In the genomic region with DNA sequence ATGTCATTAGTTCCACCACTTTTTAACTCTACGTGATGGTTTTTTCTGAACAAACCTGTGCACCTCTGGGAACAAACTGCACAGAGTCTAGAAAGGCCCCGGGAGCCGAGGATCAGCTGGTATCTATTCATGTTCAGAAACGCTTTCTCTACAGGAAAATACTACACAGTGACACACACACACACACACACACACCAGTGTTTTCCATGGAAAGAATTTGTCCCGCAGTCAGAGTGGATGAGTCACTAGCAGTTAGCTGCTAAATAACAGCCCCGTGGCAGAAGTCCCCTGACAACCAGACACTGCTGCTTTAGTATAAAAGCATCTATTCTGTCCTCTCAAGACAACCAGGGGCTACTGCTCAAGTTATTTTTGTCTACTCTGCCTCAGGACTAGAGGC, we compare ENCODE assay signal across 9 mouse cellular contexts.
A peak's percentile ranks its signal among the peaks of the same experiment; 100 is the strongest.
DNase-seq lines count a peak whose midpoint lies in the region; ATAC-seq and TF ChIP-seq lines count a peak whose summit lies in the region.
"Had no signal": no experiment of that assay in that cellular context is flagged by ENCODE, and none has a peak within 500 bp of the region (broad histone marks: within the 10 kb centered on the region; RNA-seq: fewer than 3 reads in every experiment).

No protein-coding gene starts in this region.

- in situ Hi-C loops in Patski (cut with MboI; ENCODE audit: low pct_unique_long_range_greater_than_20kb): no loop called here

- TF ChIP-seq CTCF in liver, postnatal 0 days (IDR thresholded peaks at IDR 0.05; ENCODE audit: low read depth): no peak
- no peak for TF ChIP-seq CTCF in Patski (IDR thresholded peaks at IDR 0.05)

- no peak overlapping the region; the same call in 1 of the 2 replicates for H3K4me2 ChIP-seq in embryonic facial prominence, embryonic 14.5 days (ENCODE audit: low read depth, low read length)
- no peak overlapping the region for H3K4me2 ChIP-seq in liver, postnatal 0 days (ENCODE audit: low read depth, low read length)
- no peak overlapping the region; the same call in 1 of the 2 replicates for H3K4me2 ChIP-seq in hindbrain, embryonic 14.5 days (replicated peaks)

- CTCF ChIA-PET in Patski (lab: Charles Lee): interaction anchor here (1.0 to 3.7 kb wide), 10 partner anchors 9 to 122 kb away, joined by 3 to 14 read pairs (median 4); no protein-coding TSS in a partner anchor

- H3K4me3 ChIP-seq in embryonic facial prominence, embryonic 14.5 days (ENCODE audit: low read depth, low read length): no peak overlapping the region
- H3K4me3 ChIP-seq in embryonic facial prominence, embryonic 10.5 days: no peak overlapping the region
- no peak overlapping the region for H3K4me3 ChIP-seq in liver, postnatal 0 days (ENCODE audit: low read depth, low read length)
- no peak overlapping the region for H3K4me3 ChIP-seq in hindbrain, embryonic 14.5 days (replicated peaks; ENCODE audit: low read length)

- H3K4me1 ChIP-seq in embryonic facial prominence, embryonic 14.5 days (ENCODE audit: control insufficient read depth, insufficient read depth, low read length): peaks cover 26% of the 10 kb centered on the region
- H3K4me1 ChIP-seq in embryonic facial prominence, embryonic 10.5 days: peaks cover 58% of the 10 kb centered on the region
- H3K4me1 ChIP-seq in liver, postnatal 0 days (ENCODE audit: insufficient read depth): peaks cover 40% of the 10 kb centered on the region
- H3K4me1 ChIP-seq in hindbrain, embryonic 14.5 days (replicated peaks; ENCODE audit: control insufficient read depth, insufficient read depth, low read length): peaks cover 43% of the 10 kb centered on the region

- H3K9me3 ChIP-seq in embryonic facial prominence, embryonic 14.5 days (ENCODE audit: control insufficient read depth, low read length): no peaks in the 10 kb centered on the region
- no peaks in the 10 kb centered on the region for H3K9me3 ChIP-seq in embryonic facial prominence, embryonic 10.5 days
- no peaks in the 10 kb centered on the region for H3K9me3 ChIP-seq in liver, postnatal 0 days (ENCODE audit: low read length)
- no peaks in the 10 kb centered on the region for H3K9me3 ChIP-seq in hindbrain, embryonic 14.5 days (ENCODE audit: control insufficient read depth, low read length)

- no peak overlapping the region for H3K9ac ChIP-seq in embryonic facial prominence, embryonic 14.5 days (ENCODE audit: low read depth, low read length)
- H3K9ac ChIP-seq in liver, postnatal 0 days (replicated peaks): no peak overlapping the region
- no peak overlapping the region for H3K9ac ChIP-seq in hindbrain, embryonic 14.5 days

- POLR2A ChIA-PET in Patski (lab: Charles Lee): interaction anchor here (0.6 kb wide), 1 partner anchor 29 kb away, joined by 3 read pairs; no protein-coding TSS in a partner anchor

- peaks cover 32% of the 10 kb centered on the region; the same call in 1 of the 2 replicates for H3K27me3 ChIP-seq in embryonic facial prominence, embryonic 14.5 days (replicated peaks; ENCODE audit: control insufficient read depth, insufficient read depth, low read length)
- peaks cover 53% of the 10 kb centered on the region for H3K27me3 ChIP-seq in embryonic facial prominence, embryonic 10.5 days (replicated peaks; ENCODE audit: low read depth, poor library complexity, severe bottlenecking)
- H3K27me3 ChIP-seq in liver, postnatal 0 days (ENCODE audit: insufficient read depth, low read length): peaks cover 11% of the 10 kb centered on the region; the same call in 1 of the 2 replicates
- H3K27me3 ChIP-seq in Patski: no peaks in the 10 kb centered on the region
- peaks cover 11% of the 10 kb centered on the region; the same call in 1 of the 2 replicates for H3K27me3 ChIP-seq in hindbrain, embryonic 14.5 days (ENCODE audit: control insufficient read depth, insufficient read depth, low read length)

- peak; percentile 68 for DNase-seq in embryonic facial prominence, embryonic 14.5 days (ENCODE audit: low spot score)
- DNase-seq in embryonic facial prominence, embryonic 10.5 days (ENCODE audit: low spot score): no peak
- no peak for DNase-seq in liver, postnatal 0 days
- DNase-seq in liver: no peak
- DNase-seq in Patski (ENCODE audit: low read depth, low spot score): peak; percentile 64
- peak; percentile 38 for DNase-seq in hindbrain, embryonic 14.5 days (ENCODE audit: low spot score)
- DNase-seq in spleen, postnatal 36 days (ENCODE audit: low spot score in 2 of 2): no peak
- no peak for DNase-seq in thymus, adult 18-20 months

- no peak overlapping the region for H3K27ac ChIP-seq in embryonic facial prominence, embryonic 14.5 days (replicated peaks; ENCODE audit: low read depth, low read length)
- H3K27ac ChIP-seq in embryonic facial prominence, embryonic 10.5 days (replicated peaks): no peak overlapping the region
- 0 out of 2 replicates have a peak overlapping the region, but pooled peaks have one; percentile 59 for H3K27ac ChIP-seq in liver, postnatal 0 days (ENCODE audit: low read depth)
- peak overlapping the region; percentile 73; the same call in 1 of the 2 replicates for H3K27ac ChIP-seq in hindbrain, embryonic 14.5 days

- no peak for TF ChIP-seq EP300 in liver, postnatal 0 days (IDR thresholded peaks at IDR 0.05; ENCODE audit: low read depth)

- H3K36me3 ChIP-seq in embryonic facial prominence, embryonic 14.5 days (ENCODE audit: control insufficient read depth, insufficient read depth, low read length): no peaks in the 10 kb centered on the region
- no peaks in the 10 kb centered on the region for H3K36me3 ChIP-seq in embryonic facial prominence, embryonic 10.5 days (replicated peaks)
- H3K36me3 ChIP-seq in liver, postnatal 0 days (replicated peaks; ENCODE audit: insufficient read depth, low read length): no peaks in the 10 kb centered on the region
- H3K36me3 ChIP-seq in hindbrain, embryonic 14.5 days (replicated peaks; ENCODE audit: control insufficient read depth, insufficient read depth): no peaks in the 10 kb centered on the region

- 23% methylated on average over 6 of the region's 6 CpGs for WGBS in embryonic facial prominence, embryonic 14.5 days
- 52% methylated on average over 6 of the region's 6 CpGs for WGBS in embryonic facial prominence, embryonic 10.5 days
- WGBS in liver, postnatal 0 days (ENCODE audit: insufficient replicate concordance): 62% methylated on average over 6 of the region's 6 CpGs
- 17% methylated on average over 6 of the region's 6 CpGs for WGBS in hindbrain, embryonic 14.5 days

- no peak; the same call in 1 of the 2 replicates for ATAC-seq in embryonic facial prominence, embryonic 14.5 days (ENCODE audit: low read depth)
- no peak for ATAC-seq in liver, postnatal 0 days
- no peak for ATAC-seq in Patski
- ATAC-seq in hindbrain, embryonic 14.5 days (ENCODE audit: low FRiP score): no peak
- ATAC-seq: CD4-positive, CD25-positive, alpha-beta regulatory T cell, adult 4 months had no signal

Comparison
In these comparisons a context has a peak if more than half of its experiments do, and no peak if none do; other contexts are left out.
1. DNase-seq: peak in embryonic facial prominence, embryonic 14.5 days (single experiment), Patski (single experiment) and hindbrain, embryonic 14.5 days (single experiment); none in embryonic facial prominence, embryonic 10.5 days (single experiment), liver, postnatal 0 days (single experiment), liver (single experiment), spleen, postnatal 36 days (0 of 2) and thymus, adult 18-20 months (0 of 2).
2. H3K27ac ChIP-seq: peak in liver, postnatal 0 days (single experiment) and hindbrain, embryonic 14.5 days (single experiment); none in embryonic facial prominence, embryonic 14.5 days (single experiment) and embryonic facial prominence, embryonic 10.5 days (single experiment).